In the genomic region with DNA sequence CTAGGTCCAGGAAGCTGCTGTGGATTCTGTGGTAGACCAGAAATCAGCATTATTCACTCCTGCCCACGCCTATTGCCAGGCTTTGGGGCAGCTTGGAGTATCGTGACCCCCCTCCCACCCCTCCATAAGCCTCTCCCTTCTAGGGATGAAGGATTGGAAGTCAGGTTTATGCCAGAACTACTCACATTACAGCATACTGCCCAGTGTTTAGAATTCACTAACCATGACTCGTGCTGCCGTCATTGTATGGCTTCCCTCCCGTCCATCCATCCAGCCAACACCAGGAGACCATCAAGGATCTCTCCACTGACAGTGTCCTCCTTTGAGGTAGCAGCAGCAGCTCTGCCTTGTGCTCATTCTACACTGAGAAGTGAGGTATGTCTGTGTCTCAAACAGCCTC, we compare ENCODE assay signal across 14 mouse cellular contexts.
"Had no signal": no experiment of that assay in that cellular context is flagged by ENCODE, and none has a peak within 500 bp of the region (broad histone marks: within the 10 kb centered on the region; RNA-seq: fewer than 3 reads in every experiment).

No protein-coding gene starts in this region.

- H3K27ac ChIP-seq: liver, embryonic 13.5 days; midbrain, embryonic 12.5 days; midbrain, embryonic 15.5 days; neural tube, embryonic 13.5 days had no signal

- H3K27me3 ChIP-seq: liver, embryonic 13.5 days; midbrain, embryonic 12.5 days; midbrain, embryonic 15.5 days; neural tube, embryonic 13.5 days had no signal

- H3K4me2 ChIP-seq: liver, embryonic 13.5 days; midbrain, embryonic 12.5 days; midbrain, embryonic 15.5 days; neural tube, embryonic 13.5 days had no signal

- H3K36me3 ChIP-seq: liver, embryonic 13.5 days; midbrain, embryonic 12.5 days; midbrain, embryonic 15.5 days; neural tube, embryonic 13.5 days had no signal

- DNase-seq: kidney, adult 9 months; kidney, postnatal 14 days; kidney, postnatal 4 days; liver, embryonic 13.5 days; lung, adult 2 months; lung, postnatal 14 days; lung, postnatal 4 days; retina, postnatal 1 day; right cerebral cortex, postnatal 25 days; thymus, adult 18-20 months; thymus, postnatal 36 days had no signal

- H3K4me3 ChIP-seq: liver, embryonic 13.5 days; midbrain, embryonic 12.5 days; midbrain, embryonic 15.5 days; neural tube, embryonic 13.5 days had no signal

- H3K9me3 ChIP-seq: liver, embryonic 13.5 days; midbrain, embryonic 12.5 days; midbrain, embryonic 15.5 days; neural tube, embryonic 13.5 days had no signal

- H3K4me1 ChIP-seq: liver, embryonic 13.5 days; midbrain, embryonic 12.5 days; midbrain, embryonic 15.5 days; neural tube, embryonic 13.5 days had no signal

- H3K9ac ChIP-seq: liver, embryonic 13.5 days; midbrain, embryonic 12.5 days; midbrain, embryonic 15.5 days; neural tube, embryonic 13.5 days had no signal

- ATAC-seq: midbrain, embryonic 15.5 days had no signal
